ENCODE assay signal across 9 mouse cellular contexts in the genomic region with DNA sequence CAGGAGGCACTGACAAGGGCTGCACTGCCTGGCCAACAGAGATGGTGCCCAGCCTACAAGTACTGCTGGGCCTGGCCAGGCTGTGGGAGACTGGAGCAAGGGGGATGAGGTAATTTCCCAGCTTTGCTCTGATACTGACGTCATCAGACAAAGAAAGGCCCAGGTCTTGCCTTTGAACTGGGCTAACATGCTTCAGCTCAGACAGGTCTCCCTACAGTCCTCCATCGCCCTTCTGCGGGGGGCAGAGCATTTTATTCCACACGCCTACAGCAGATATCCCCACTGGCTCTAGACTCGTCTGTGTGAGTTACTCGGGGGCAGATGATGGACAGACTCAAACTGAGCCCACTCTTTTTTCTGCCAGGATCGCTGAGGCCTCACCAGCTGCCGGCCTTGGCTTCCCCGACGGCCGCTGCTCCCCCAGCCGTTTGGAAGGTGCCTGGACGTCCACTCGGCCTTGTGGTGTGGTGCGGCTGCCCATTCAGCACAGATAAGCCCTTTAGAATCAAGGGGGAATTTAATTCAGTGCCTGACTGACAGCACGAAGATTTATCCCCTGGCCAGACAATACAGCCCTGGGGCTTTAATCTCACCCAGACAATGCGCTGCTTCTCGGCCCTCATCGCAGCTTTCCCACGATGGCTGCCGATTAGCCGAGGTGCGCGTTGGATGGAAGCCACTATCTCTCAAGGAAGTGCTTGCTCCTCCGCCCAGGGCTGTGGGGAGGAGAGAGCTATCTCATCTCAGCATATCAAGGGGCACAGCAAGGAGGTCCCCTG. TPM values are rescaled to one million over a fixed set of nuclear protein-coding genes. Genes with fewer than 3 reads are reported as not detected.
DNase-seq lines count a peak whose midpoint lies in the region; ATAC-seq lines count a peak whose summit lies in the region.
"Had no signal": no experiment of that assay in that cellular context is flagged by ENCODE, and none has a peak within 500 bp of the region (broad histone marks: within the 10 kb centered on the region; RNA-seq: fewer than 3 reads in every experiment).

No protein-coding gene starts in this region.

- H3K9ac ChIP-seq in midbrain, embryonic 16.5 days (ENCODE audit: low read depth, low read length) = no peak overlapping the region

- peaks cover 68% of the 10 kb centered on the region for H3K4me1 ChIP-seq in forebrain, embryonic 10.5 days
- H3K4me1 ChIP-seq in midbrain, embryonic 16.5 days (ENCODE audit: control insufficient read depth, insufficient read depth, low read length) = peaks cover 8% of the 10 kb centered on the region; the same call in 1 of the 2 replicates

- H3K27ac ChIP-seq in forebrain, embryonic 10.5 days = peak overlapping the region; percentile 88
- peak overlapping the region; percentile 57 for H3K27ac ChIP-seq in midbrain, embryonic 16.5 days (ENCODE audit: low read length)

- no peak overlapping the region for H3K4me2 ChIP-seq in midbrain, embryonic 16.5 days (ENCODE audit: low read length)

- peak overlapping the region; percentile 15; the same call in 1 of the 2 replicates for H3K4me3 ChIP-seq in forebrain, embryonic 10.5 days
- no peak overlapping the region for H3K4me3 ChIP-seq in midbrain, embryonic 16.5 days (ENCODE audit: low read depth, low read length)

- no peak for ATAC-seq in cerebellum, adult (ENCODE audit: insufficient number of reproducible peaks, low FRiP score, low TSS enrichment)
- ATAC-seq in midbrain, embryonic 16.5 days = peak; percentile 68

- 10% methylated on average over 25 of the region's 25 CpGs for WGBS in forebrain, embryonic 10.5 days
- 10% methylated on average over 25 of the region's 25 CpGs for WGBS in midbrain, embryonic 16.5 days

- H3K9me3 ChIP-seq in forebrain, embryonic 10.5 days = peaks cover 8% of the 10 kb centered on the region
- H3K9me3 ChIP-seq in midbrain, embryonic 16.5 days (replicated peaks; ENCODE audit: control insufficient read depth, low read length, poor library complexity, severe bottlenecking) = no peaks in the 10 kb centered on the region

- peak; percentile 34 to 37 for DNase-seq in cerebellum, postnatal 14 days
- DNase-seq in forebrain, embryonic 10.5 days (ENCODE audit: extremely low spot score, low spot score) = peak; percentile 70
- DNase-seq in liver = peak; percentile 61
- no peak for DNase-seq in kidney, postnatal 4 days
- DNase-seq in B cell, adult 2 months = no peak
- no peak for DNase-seq in kidney, adult 18-20 months
- DNase-seq: kidney, postnatal 10 days had no signal

- peaks cover 26% of the 10 kb centered on the region for H3K36me3 ChIP-seq in forebrain, embryonic 10.5 days (replicated peaks)
- no peaks in the 10 kb centered on the region for H3K36me3 ChIP-seq in midbrain, embryonic 16.5 days (ENCODE audit: control insufficient read depth, insufficient read depth, low read length)

- peaks cover 39% of the 10 kb centered on the region for H3K27me3 ChIP-seq in forebrain, embryonic 10.5 days (ENCODE audit: poor library complexity, severe bottlenecking)
- H3K27me3 ChIP-seq in midbrain, embryonic 16.5 days (ENCODE audit: control insufficient read depth, insufficient read depth, low read depth, low read length) = no peaks in the 10 kb centered on the region; the same call in 1 of the 2 replicates

RNA-seq across cellular contexts. Expression of a gene that starts 32.8 kb away (rescaled TPM):
- 40.1 and 43.1 TPM in 2 replicates for polyA plus RNA-seq in forebrain, embryonic 10.5 days (2016; fragmentation: Nextera tagmentation; extraction: Ambion mirVana)
- 11.8 and 13.1 TPM in 2 replicates for polyA plus RNA-seq in midbrain, embryonic 16.5 days (2015; fragmentation: Nextera tagmentation; extraction: Ambion mirVana)

Comparison
In these comparisons a context has a peak if more than half of its experiments do, and no peak if none do; other contexts are left out.
1. DNase-seq: peak in cerebellum, postnatal 14 days (2 of 2), forebrain, embryonic 10.5 days (single experiment) and liver (single experiment); none in kidney, postnatal 4 days (0 of 2), B cell, adult 2 months (0 of 2) and kidney, adult 18-20 months (single experiment).